Mouse (Mus musculus) erythroblast, embryonic 14.5 days (primary cell): ENCODE results near the gene Rfx3. TPM values are rescaled to one million over a fixed set of nuclear protein-coding genes. Genes with fewer than 3 reads are reported as not detected.

Experiments used
- H3K27me3 ChIP-seq: 2 replicates; pipeline ENCODE4 v1.6.1; 2012; ENCODE audit warnings: inconsistent platforms; ENCODE audit not compliant: control insufficient read depth
- H3K36me3 ChIP-seq: 2 replicates; pipeline ENCODE4 v1.6.1; 2012; ENCODE audit warnings: mild to moderate bottlenecking, inconsistent platforms; ENCODE audit not compliant: control insufficient read depth
- H3K4me1 ChIP-seq: 2 replicates; pipeline ENCODE4 v1.6.1; 2012; ENCODE audit warnings: inconsistent platforms; ENCODE audit not compliant: control insufficient read depth
- H3K4me3 ChIP-seq: replicated peaks from 2 replicates; pipeline ENCODE3; 2012; ENCODE audit warnings: moderate library complexity, mild to moderate bottlenecking, inconsistent platforms
- H3K9me3 ChIP-seq: 2 replicates; pipeline ENCODE4 v1.6.1; 2012; ENCODE audit warnings: low read length, inconsistent platforms, mixed read lengths; ENCODE audit not compliant: control insufficient read depth
- GATA1 ChIP-seq: IDR thresholded peaks from 2 replicates; pipeline ENCODE4 v1.6.1; 2012; ENCODE audit warnings: low read length, inconsistent platforms, mixed read lengths
- TAL1 ChIP-seq: IDR thresholded peaks from 3 replicates; pipeline ENCODE4 v1.6.1; 2012; ENCODE audit warnings: low read length, inconsistent platforms, mixed read lengths
- polyA plus RNA-seq: library from polyadenylated mRNA; stranded (reverse); fragments of >175 nt; gene quantifications from 2 replicates; pipeline ENCODE4 v1.2.3, GENCODE M21; 2012

Gene Rfx3
- polyA plus RNA-seq, 1 experiment = 0.02 TPM

DNA sequence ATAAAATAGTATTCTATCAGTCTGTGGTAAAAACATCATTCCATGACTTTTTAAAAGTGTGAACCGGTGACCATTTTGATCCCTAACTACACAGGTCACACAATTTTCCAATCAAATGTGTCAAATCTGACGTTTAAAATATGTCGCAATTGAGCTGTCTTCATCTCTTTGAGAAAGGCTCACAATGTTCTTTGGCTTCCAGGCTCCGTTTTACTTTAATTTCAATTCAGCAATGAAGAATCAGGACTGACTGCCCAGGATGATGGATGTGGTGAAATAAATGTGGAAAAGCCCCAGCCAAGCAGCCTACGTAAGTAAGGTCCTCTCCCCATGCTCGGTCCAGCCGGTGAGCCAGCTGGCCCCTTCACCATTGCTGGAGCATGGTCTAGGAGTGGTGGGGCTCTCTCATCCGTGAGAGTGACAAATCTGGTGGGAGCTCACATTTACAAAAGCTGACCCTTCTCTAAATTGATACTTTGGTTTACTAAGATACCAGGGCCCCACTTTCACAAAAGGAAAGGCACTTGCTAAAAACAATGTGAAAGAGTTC is 240.2 kb downstream of the Rfx3 start:
- H3K36me3 ChIP-seq = no peaks in the 10 kb centered on the region
- no peaks in the 10 kb centered on the region for H3K4me1 ChIP-seq
- TF ChIP-seq TAL1 (no peak), GATA1 (no peak)
- H3K4me3 ChIP-seq = no peak overlapping the region
- no peaks in the 10 kb centered on the region for H3K27me3 ChIP-seq
- H3K9me3 ChIP-seq = no peaks in the 10 kb centered on the region

DNA sequence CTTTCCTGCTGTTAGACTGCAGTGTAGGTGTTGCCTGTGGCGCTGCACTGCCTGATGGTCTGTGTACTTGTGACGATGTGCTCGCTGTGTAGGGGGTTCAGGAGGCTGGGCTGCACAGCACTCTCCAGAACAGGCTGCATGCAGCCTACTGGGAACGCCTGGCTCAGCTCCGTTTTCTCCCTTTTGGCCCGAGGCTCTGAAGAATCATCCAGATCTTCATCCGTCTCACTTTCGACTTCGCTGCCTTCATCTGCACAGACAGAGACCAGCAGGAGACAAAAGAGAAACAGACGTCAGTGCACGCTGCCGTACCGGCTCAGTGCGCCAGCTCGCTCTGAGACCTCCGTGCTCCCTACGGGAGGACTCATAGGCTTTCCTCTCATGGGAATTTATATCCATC is 242.5 kb downstream of the Rfx3 start:
- Histone ChIP-seq H3K4me3 (no peak overlapping the region), H3K27me3 (no peaks in the 10 kb centered on the region), H3K9me3 (no peaks in the 10 kb centered on the region), H3K4me1 (no peaks in the 10 kb centered on the region), H3K36me3 (no peaks in the 10 kb centered on the region)
- no peak for TF ChIP-seq GATA1
- no peak for TF ChIP-seq TAL1

DNA sequence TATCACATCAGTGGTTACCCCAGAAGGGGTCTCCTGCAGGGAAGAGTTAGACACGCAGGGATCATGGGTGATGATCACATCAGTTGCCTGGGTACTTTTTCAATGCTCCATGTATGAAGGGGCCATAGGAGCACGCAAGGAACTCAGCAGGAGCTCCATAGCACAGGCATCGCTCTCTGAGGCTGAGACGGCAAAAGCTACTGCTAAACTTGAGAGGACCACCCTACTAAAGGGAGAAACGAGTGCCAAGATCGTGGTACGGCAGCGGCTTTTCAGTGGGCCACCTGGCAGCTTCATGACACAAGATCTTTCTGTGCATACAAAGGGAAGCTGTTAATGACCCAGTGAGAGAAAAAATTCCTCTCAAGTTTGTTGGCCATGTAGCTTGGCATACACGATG is 250.7 kb downstream of the Rfx3 start:
- H3K9me3 ChIP-seq = no peaks in the 10 kb centered on the region
- H3K4me1 ChIP-seq = no peaks in the 10 kb centered on the region
- no peaks in the 10 kb centered on the region for H3K36me3 ChIP-seq
- H3K4me3 ChIP-seq = no peak overlapping the region
- H3K27me3 ChIP-seq = no peaks in the 10 kb centered on the region
- TF ChIP-seq TAL1 (no peak), GATA1 (no peak)

DNA sequence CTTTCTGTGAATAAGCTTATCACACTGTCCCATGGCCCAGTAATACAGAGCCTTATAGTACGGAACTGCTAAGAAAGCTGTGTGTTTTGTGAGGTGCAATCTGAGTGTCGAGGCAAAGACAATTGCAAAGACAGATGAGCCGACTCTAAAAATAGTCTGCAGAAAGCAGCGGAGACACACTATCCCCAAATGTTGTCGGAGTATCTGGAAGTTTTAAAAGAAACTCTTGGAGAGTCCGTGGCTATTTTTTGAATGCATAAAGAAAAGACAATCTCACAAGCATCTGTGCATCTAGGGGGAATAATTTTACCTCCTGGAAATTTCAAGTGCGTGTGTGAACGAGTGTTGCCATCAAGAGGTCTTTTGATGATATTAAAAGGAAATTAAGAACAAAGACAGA is 251.6 kb downstream of the Rfx3 start:
- Histone ChIP-seq H3K4me3 (no peak overlapping the region), H3K9me3 (no peaks in the 10 kb centered on the region), H3K36me3 (no peaks in the 10 kb centered on the region), H3K4me1 (no peaks in the 10 kb centered on the region), H3K27me3 (no peaks in the 10 kb centered on the region)
- TF ChIP-seq GATA1 (no peak), TAL1 (no peak)

DNA sequence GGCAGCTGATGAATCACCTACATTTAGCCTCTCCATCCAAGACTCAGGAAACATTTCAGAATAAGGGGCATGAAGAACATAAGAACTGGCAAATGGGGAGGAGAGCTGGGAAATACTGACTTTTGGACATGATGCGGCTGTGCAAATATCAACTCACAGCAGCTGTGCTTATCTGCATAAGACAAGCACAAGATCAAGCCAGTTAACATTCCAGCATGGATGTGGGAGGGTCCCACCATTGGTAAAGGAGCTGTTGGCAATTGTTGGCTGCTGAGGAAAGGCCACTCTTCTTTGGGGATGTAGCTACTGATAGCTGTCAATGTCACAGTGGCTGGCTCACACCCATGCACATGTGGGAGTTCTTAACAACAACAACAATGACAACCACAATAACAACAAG is 263.7 kb downstream of the Rfx3 start:
- no peak for TF ChIP-seq GATA1
- no peak for TF ChIP-seq TAL1
- Histone ChIP-seq H3K27me3 (no peaks in the 10 kb centered on the region), H3K9me3 (peaks cover 2% of the 10 kb centered on the region; the same call in 1 of the 2 replicates), H3K4me1 (no peaks in the 10 kb centered on the region), H3K36me3 (no peaks in the 10 kb centered on the region), H3K4me3 (no peak overlapping the region)

DNA sequence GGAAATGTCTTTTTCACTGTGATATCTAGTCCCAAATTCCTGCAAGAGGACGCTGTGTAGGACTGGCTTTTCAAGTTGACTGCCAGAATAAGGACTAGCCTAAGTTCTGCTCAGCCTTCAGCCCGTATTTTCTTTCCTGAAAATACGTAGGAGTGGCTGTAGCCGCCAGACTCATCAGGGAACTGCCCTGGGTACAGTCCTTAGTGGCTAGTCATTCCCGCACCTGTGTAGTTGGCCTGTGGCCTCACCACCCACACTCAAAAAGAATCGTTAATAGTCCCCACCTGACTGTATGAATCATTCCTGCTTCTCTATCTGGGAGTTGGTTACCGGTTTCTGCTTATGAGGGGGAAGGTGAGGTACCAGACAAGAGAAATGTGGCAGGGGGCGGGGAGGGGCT is 272.1 kb downstream of the Rfx3 start:
- no peaks in the 10 kb centered on the region for H3K27me3 ChIP-seq
- no peaks in the 10 kb centered on the region for H3K36me3 ChIP-seq
- no peak overlapping the region for H3K4me3 ChIP-seq
- TF ChIP-seq TAL1 (no peak), GATA1 (no peak)
- H3K9me3 ChIP-seq = peaks cover 2% of the 10 kb centered on the region; the same call in 1 of the 2 replicates
- H3K4me1 ChIP-seq = no peaks in the 10 kb centered on the region

DNA sequence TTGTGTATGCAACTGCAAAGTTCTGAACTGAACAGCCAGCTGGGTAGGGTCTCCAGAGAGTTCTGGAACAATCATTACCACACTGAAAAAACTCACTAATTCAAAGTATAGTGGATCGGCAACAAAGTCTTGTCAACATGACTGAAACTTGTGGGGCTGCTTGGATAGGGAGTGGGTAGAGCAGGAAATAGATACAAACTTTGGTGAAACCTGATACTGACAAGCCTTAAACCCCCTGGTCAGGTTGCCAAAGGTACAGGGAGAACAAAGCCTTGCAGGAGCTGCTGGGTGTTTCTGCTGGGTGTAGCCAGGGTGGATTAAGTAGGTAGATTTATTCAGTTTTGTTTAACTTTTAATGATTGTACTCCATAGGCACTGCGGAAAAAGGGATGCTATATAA is 274.4 kb downstream of the Rfx3 start:
- Histone ChIP-seq H3K27me3 (no peaks in the 10 kb centered on the region), H3K36me3 (no peaks in the 10 kb centered on the region), H3K4me1 (no peaks in the 10 kb centered on the region), H3K9me3 (no peaks in the 10 kb centered on the region), H3K4me3 (no peak overlapping the region)
- TF ChIP-seq TAL1 = no peak
- no peak for TF ChIP-seq GATA1

DNA sequence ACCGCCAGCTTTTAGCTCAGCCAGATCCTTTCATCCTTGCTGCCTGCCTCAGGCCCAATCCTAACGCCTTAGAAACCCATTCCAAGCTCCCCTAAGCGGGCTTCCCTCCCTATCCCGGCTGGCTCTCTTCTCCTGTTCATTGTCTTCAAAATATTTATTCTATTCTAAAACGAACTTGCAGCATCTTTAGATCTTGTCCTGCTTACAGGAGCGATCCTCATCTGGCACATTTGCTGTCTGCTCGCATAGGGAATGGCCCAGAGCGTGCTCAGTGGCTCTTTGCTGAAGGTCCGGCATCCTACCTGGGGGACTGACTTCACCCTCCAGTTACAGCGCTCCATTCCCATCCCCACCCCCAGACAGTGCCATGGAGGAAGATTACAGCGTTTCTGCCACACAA is 292.0 kb downstream of the Rfx3 start:
- H3K36me3 ChIP-seq = no peaks in the 10 kb centered on the region
- H3K4me1 ChIP-seq = no peaks in the 10 kb centered on the region
- no peaks in the 10 kb centered on the region for H3K27me3 ChIP-seq
- no peak for TF ChIP-seq GATA1
- no peak for TF ChIP-seq TAL1
- no peak overlapping the region for H3K4me3 ChIP-seq
- no peaks in the 10 kb centered on the region for H3K9me3 ChIP-seq

DNA sequence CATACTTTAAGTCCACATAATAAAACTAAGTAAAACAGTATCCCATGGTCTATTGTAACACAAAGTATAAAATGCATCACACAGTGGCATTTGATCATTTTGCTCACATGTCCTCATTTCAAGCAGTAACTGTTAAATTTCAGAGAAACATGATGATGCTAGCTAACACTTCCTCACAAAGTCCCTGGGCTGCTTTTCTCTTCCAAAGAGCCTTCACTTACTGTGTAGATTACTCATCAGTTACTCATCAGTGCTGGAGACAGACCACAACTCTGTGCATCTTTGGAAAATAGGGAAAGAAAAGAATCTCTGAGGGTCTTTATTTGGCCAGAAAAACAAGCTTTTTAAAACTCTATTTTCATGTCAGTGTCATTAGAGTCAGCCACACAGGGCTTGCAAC is 294.7 kb downstream of the Rfx3 start:
- Histone ChIP-seq H3K4me3 (no peak overlapping the region), H3K9me3 (no peaks in the 10 kb centered on the region), H3K4me1 (no peaks in the 10 kb centered on the region), H3K36me3 (no peaks in the 10 kb centered on the region), H3K27me3 (no peaks in the 10 kb centered on the region)
- TF ChIP-seq GATA1 (no peak), TAL1 (no peak)
